Mouse (Mus musculus) right cerebral cortex, postnatal 25 days (tissue): ENCODE measurements around the gene Manbal.
A peak's percentile ranks its signal among the peaks of the same experiment; 100 is the strongest.

ENCODE experiments used
- DNase-seq: peaks from one replicate; pipeline ENCODE4 v3.0.0; 2022

Manbal gene

GRCm38 (mm10) chr2:157367184-157367893 is at the start of gene Manbal:
TSS of gene Manbal (plus strand) at chr2:157367594.
- peak; percentile 95 for DNase-seq

GRCm38 (mm10) chr2:157320135-157320534 is 47.3 kb upstream of the Manbal start:
- no peak for DNase-seq

GRCm38 (mm10) chr2:157320886-157321285 is 46.5 kb upstream of the Manbal start:
- no peak for DNase-seq

GRCm38 (mm10) chr2:157322029-157322766 is 45.2 kb upstream of the Manbal start:
- no peak for DNase-seq

GRCm38 (mm10) chr2:157325238-157325637 is 42.2 kb upstream of the Manbal start:
- no peak for DNase-seq

GRCm38 (mm10) chr2:157328106-157328505 is 39.3 kb upstream of the Manbal start:
- DNase-seq: no peak

- DNase-seq: no peak
Measured at GRCm38 (mm10) chr2:157328570-157328969, 38.8 kb upstream of the Manbal start.

- DNase-seq: no peak
Measured at GRCm38 (mm10) chr2:157332059-157332458, 35.3 kb upstream of the Manbal start.

- DNase-seq: no peak
Measured at GRCm38 (mm10) chr2:157338663-157339062, 28.7 kb upstream of the Manbal start.

GRCm38 (mm10) chr2:157339532-157339931 is 27.9 kb upstream of the Manbal start:
- no peak for DNase-seq

GRCm38 (mm10) chr2:157340221-157340741 is 27.1 kb upstream of the Manbal start:
- peak; percentile 47 for DNase-seq

GRCm38 (mm10) chr2:157341554-157342270 is 25.7 kb upstream of the Manbal start:
- DNase-seq: peak; percentile 64

GRCm38 (mm10) chr2:157342328-157342926 is 25.0 kb upstream of the Manbal start:
- no peak for DNase-seq

- DNase-seq: no peak
Measured at GRCm38 (mm10) chr2:157343337-157343736, 24.1 kb upstream of the Manbal start.

- DNase-seq: peak; percentile 53
Measured at GRCm38 (mm10) chr2:157347361-157348159, 19.8 kb upstream of the Manbal start, which contains the start of gene Ghrh. TSS of gene Ghrh (minus strand) at chr2:157347506.

- no peak for DNase-seq
Measured at GRCm38 (mm10) chr2:157349121-157349778, 18.1 kb upstream of the Manbal start.

GRCm38 (mm10) chr2:157353183-157353582 is 14.2 kb upstream of the Manbal start:
- DNase-seq: no peak

- no peak for DNase-seq
Measured at GRCm38 (mm10) chr2:157354106-157354505, 13.3 kb upstream of the Manbal start.

- no peak for DNase-seq
Measured at GRCm38 (mm10) chr2:157360028-157360427, 7.4 kb upstream of the Manbal start.

- DNase-seq: no peak
Measured at GRCm38 (mm10) chr2:157363031-157363430, 4.4 kb upstream of the Manbal start.

GRCm38 (mm10) chr2:157366762-157367161 is 632 bp upstream of the Manbal start:
- no peak for DNase-seq
